Mouse (Mus musculus) stomach, postnatal 0 days (tissue): ENCODE measurements around the gene Stx1a. TPM values are rescaled to one million over a fixed set of nuclear protein-coding genes. Genes with fewer than 3 reads are reported as not detected.
A peak's percentile ranks its signal among the peaks of the same experiment; 100 is the strongest.

Experiments
- ATAC-seq: fragments of 200-750 bp; cut with Nextera tagmentation; 2 replicates; pipeline ENCODE4 v1.8.0; 2017; ENCODE audit not compliant: low FRiP score, low TSS enrichment
- DNase-seq: peaks from one replicate; pipeline ENCODE4 v3.0.0-alpha.2; 2016; ENCODE audit warnings: low spot score
- H3K27ac ChIP-seq: fragments of 300-500 bp; sonication (generic); replicated peaks from 2 replicates; pipeline ENCODE4 v1.5.1; 2014; ENCODE audit warnings: mild to moderate bottlenecking, control low read depth
- H3K27me3 ChIP-seq: fragments of 300-500 bp; sonication (generic); 2 replicates; pipeline ENCODE4 v1.6.1; 2014; ENCODE audit warnings: low read length; ENCODE audit not compliant: control insufficient read depth, insufficient read depth
- H3K36me3 ChIP-seq: fragments of 300-500 bp; sonication (generic); 2 replicates; pipeline ENCODE4 v1.6.1; 2014; ENCODE audit warnings: low read length, mixed read lengths; ENCODE audit not compliant: control insufficient read depth, insufficient read depth
- H3K4me1 ChIP-seq: fragments of 300-500 bp; sonication (generic); replicated peaks from 2 replicates; pipeline ENCODE4 v1.6.1; 2014; ENCODE audit warnings: antibody characterized with exemption; ENCODE audit not compliant: control insufficient read depth, insufficient read depth
- H3K4me2 ChIP-seq: fragments of 300-500 bp; sonication (generic); replicated peaks from 2 replicates; pipeline ENCODE4 v1.6.1; 2014; ENCODE audit warnings: low read depth, mild to moderate bottlenecking, control low read depth, moderate library complexity
- H3K4me3 ChIP-seq: fragments of 300-500 bp; sonication (generic); 2 replicates; pipeline ENCODE4 v1.5.1; 2014; ENCODE audit warnings: low read depth, low read length, control low read depth
- H3K9ac ChIP-seq: fragments of 300-500 bp; sonication (generic); 2 replicates; pipeline ENCODE4 v1.6.1; 2014; ENCODE audit warnings: mild to moderate bottlenecking, low read length, control low read depth, mixed read lengths
- H3K9me3 ChIP-seq: fragments of 300-500 bp; sonication (generic); 2 replicates; pipeline ENCODE4 v1.6.1; 2016; ENCODE audit warnings: low read length; ENCODE audit not compliant: control insufficient read depth
- CTCF ChIP-seq: IDR thresholded peaks from 2 replicates; pipeline ENCODE4 v1.5.1; 2016; ENCODE audit warnings: antibody characterized with exemption, low read depth, mild to moderate bottlenecking, moderate library complexity
- EP300 ChIP-seq: optimal IDR thresholded peaks from 2 replicates; pipeline ENCODE3; 2016; ENCODE audit warnings: antibody characterized with exemption
- WGBS: fragments of 180-500 bp; shearing (Covaris S2); extraction: QIAGEN DNeasy Blood & Tissue Kit; methylation state at CpG from one replicate; pipeline ENCODE4 v1.1.7; 2014; 5-methylcytosine and 5-hydroxymethylcytosine counted together
- polyA plus RNA-seq: library from polyadenylated mRNA; unstranded; fragments of >200 nt; fragmentation: Nextera tagmentation; extraction: Ambion mirVana; gene quantifications from 2 replicates; pipeline ENCODE4 v1.2.1, GENCODE M21; 2015

Stx1a gene
- polyA plus RNA-seq, 1 experiment from 2014 or later = 5.3 TPM

DNA sequence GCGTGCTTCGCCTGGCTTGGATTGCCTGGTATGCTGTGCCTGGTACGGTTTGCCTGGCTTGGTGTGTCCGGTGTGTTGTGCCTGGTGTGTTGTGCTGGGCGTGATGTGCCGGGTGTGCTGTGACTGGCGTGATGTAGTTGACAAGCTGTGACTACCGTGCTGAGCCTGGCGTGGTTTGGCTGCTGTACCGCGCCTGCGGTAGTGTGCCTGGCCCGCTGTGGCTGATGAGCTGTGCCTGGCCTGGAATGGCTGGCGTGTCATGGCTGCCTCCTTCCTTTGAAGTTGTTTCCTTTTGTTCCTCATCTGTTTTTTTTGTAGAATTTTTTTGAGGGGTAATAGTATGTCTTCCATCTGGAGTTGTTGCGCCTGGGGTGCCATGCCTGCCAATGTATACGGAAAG is 22.5 kb upstream of the Stx1a start:
- Histone ChIP-seq H3K27ac (peak overlapping the region; percentile 65), H3K9ac (no peak overlapping the region), H3K4me3 (no peak overlapping the region), H3K27me3 (no peaks in the 10 kb centered on the region), H3K9me3 (no peaks in the 10 kb centered on the region), H3K4me2 (no peak overlapping the region), H3K36me3 (no peaks in the 10 kb centered on the region), H3K4me1 (no peaks in the 10 kb centered on the region)
- DNase-seq (no peak), ATAC-seq (peak; percentile 25)
- 45% methylated on average over 16 of the region's 16 CpGs for WGBS
- no peak for TF ChIP-seq EP300
- no peak for TF ChIP-seq CTCF

GRCm38 (mm10) chr5:135001309-135001708 is 22.0 kb upstream of the Stx1a start:
- ATAC-seq (peak; percentile 94), DNase-seq (peak; percentile 97)
- Histone ChIP-seq H3K9ac (peak overlapping the region; percentile 31; the same call in 1 of the 2 replicates), H3K4me3 (no peak overlapping the region), H3K9me3 (no peaks in the 10 kb centered on the region), H3K36me3 (no peaks in the 10 kb centered on the region), H3K4me1 (no peaks in the 10 kb centered on the region), H3K4me2 (peak overlapping the region; percentile 20), H3K27me3 (no peaks in the 10 kb centered on the region), H3K27ac (peak overlapping the region; percentile 65)
- 5% methylated on average over 14 of the region's 14 CpGs for WGBS
- TF ChIP-seq EP300 = no peak
- peak; percentile 70 for TF ChIP-seq CTCF

DNA sequence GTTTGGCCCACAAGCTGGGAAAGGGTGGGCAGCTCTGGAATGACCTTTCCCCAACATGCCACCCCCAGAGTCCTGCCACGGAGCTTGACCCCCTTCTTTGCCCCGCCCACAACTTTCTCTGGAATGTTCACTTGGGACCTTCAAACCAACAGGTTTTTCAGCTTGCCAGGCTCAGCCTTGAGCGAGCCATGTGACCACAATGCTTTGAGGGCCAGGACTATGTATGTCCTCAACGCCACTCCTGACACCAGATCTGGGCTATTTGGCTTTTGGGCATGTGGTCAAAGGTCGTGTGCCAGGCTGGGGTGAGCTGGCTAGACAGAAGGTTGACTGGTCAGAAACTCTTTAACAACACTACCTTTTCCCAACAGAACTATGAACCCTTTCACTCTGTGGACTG is 21.1 kb upstream of the Stx1a start:
- H3K27ac ChIP-seq = peak overlapping the region; percentile 75
- no peaks in the 10 kb centered on the region for H3K9me3 ChIP-seq
- no peaks in the 10 kb centered on the region for H3K4me1 ChIP-seq
- TF ChIP-seq CTCF = no peak
- no peak for TF ChIP-seq EP300
- H3K4me2 ChIP-seq = no peak overlapping the region
- H3K27me3 ChIP-seq = no peaks in the 10 kb centered on the region
- H3K9ac ChIP-seq = no peak overlapping the region
- WGBS = 52% methylated on average over 5 of the region's 5 CpGs
- H3K36me3 ChIP-seq = no peaks in the 10 kb centered on the region
- H3K4me3 ChIP-seq = no peak overlapping the region
- DNase-seq (peak; percentile 77), ATAC-seq (peak; percentile 64)

GRCm38 (mm10) chr5:135007802-135008571 is 15.3 kb upstream of the Stx1a start:
- DNase-seq (peak; percentile 68), ATAC-seq (no peak)
- Histone ChIP-seq H3K9ac (peak overlapping the region; percentile 67), H3K4me1 (peaks cover 3% of the 10 kb centered on the region; the same call in 1 of the 2 replicates), H3K9me3 (no peaks in the 10 kb centered on the region), H3K36me3 (no peaks in the 10 kb centered on the region), H3K27me3 (no peaks in the 10 kb centered on the region), H3K4me2 (peak overlapping the region; percentile 77), H3K27ac (peak overlapping the region; percentile 94), H3K4me3 (peak overlapping the region; percentile 41)
- TF ChIP-seq EP300 = no peak
- TF ChIP-seq CTCF = peak; percentile 53
- whole genome bisulfite sequencing = 30% methylated on average over 16 of the region's 16 CpGs

- peak within 1 kb of the TSS; percentile 62 for H3K4me3 ChIP-seq
- ATAC-seq = peak; percentile 90
These were observed 14.4 kb upstream of the Stx1a start, which contains the start of gene Abhd11 for GRCm38 (mm10) chr5:135008671-135009589. Gene Abhd11 (plus strand): TSS chr5:135009152.

More at GRCm38 (mm10) chr5:135008671-135009589, 14.4 kb upstream of the Stx1a start, which contains the start of gene Abhd11:
- Histone ChIP-seq H3K4me2 (peak within 1 kb of the TSS; percentile 77), H3K4me1 (peaks cover 3% of the 10 kb centered on the region; the same call in 1 of the 2 replicates), H3K27ac (peak within 1 kb of the TSS; percentile 98), H3K9me3 (no peaks in the 10 kb centered on the region), H3K9ac (peak within 1 kb of the TSS; percentile 75), H3K36me3 (no peaks in the 10 kb centered on the region), H3K27me3 (no peaks in the 10 kb centered on the region)
- under 1% methylated on average over 52 of the region's 52 CpGs for WGBS
- TF ChIP-seq CTCF = peak; percentile 42
- TF ChIP-seq EP300 = peak; percentile 72
- DNase-seq = peak; percentile 100
